Mouse (Mus musculus): Measurements from ENCODE around the gene C1qtnf7.

Gene C1qtnf7

DNA sequence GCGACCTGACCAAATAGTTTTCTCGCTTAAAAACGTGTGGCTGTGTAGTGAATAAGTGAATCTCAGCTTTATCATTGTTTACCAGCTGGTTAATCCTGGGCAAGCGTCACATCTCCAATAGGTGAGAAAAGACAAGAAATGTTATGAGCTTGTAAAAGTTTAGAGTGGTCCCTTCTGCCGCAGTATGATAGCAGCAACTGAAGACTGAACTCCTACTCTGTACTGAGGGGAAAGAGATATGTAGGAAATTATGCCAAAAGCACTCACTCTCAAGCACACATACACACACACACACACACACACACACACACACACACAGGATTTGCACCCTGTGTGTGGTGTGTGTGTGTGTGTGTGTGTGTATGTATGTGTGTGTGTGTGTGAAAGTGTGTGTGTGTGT lies 26.2 kb downstream of the C1qtnf7 start:
- DNase-seq: no peak

DNA sequence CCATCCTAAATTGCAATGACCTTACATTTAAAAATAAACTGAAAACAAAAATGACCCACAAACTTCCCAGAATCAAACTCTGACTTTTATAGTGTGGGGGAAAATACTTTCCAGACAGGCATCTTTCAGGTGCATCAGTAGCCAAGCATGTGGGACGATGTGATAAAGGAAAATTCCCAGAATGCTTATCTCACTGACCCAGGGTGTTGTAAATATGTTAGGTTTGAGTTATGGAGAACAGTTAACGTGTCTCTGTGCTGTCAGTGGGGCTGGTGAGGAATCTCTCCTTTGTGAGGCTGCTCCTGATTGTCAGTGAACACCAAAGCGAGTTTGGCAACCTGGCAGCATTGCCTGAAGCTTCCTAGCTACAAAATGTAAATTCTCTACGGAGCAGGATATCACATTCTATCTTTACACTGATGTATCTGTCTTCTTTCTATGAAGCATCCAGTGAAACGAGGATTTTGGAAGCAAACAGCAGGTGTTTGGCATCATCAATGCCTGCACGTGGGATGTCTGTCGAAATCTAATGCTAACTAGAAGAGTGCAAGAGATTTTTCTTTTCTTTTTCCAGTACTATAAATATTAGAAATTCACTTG lies 27.0 kb downstream of the C1qtnf7 start:
- no peak for DNase-seq

DNA sequence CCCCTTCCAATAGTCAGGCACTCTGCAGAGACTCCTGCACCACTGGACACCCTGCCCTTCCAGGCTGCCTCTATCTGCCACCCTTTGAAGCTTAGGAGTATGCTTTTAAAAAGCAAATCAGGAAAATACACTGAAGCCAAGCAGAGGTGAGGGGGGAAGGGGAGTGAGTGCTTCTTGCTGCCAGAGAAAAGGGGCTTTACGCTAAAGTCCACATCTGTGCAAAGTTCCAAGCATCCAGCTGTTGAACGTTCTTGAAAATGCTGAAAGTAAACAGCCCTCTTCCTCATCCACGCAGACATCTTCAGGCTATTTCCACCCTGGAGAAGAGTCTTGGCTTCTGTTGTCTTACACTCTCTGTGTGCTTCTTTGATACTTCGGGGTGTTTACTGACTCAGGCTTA lies 34.6 kb downstream of the C1qtnf7 start:
- no peak for DNase-seq

DNA sequence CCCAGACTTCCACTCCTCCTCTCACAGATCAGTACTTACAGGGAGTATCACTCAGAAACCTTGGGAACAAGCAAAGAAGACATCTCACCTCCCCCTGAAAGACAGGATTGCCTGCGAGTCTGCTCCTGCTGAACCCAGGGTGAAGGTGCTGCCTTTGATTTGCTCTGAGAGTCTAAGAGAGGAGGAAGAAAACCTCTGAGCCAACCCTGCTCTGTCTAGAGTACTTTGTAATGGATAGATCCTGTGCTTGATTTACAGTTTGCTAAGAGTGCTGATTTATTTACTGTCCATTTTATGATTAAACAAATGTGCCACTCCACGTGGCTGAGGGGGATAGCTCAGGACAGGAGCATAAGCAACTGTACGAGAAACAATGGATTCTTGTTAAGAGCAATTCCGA lies 35.1 kb downstream of the C1qtnf7 start:
- DNase-seq: no peak

DNA sequence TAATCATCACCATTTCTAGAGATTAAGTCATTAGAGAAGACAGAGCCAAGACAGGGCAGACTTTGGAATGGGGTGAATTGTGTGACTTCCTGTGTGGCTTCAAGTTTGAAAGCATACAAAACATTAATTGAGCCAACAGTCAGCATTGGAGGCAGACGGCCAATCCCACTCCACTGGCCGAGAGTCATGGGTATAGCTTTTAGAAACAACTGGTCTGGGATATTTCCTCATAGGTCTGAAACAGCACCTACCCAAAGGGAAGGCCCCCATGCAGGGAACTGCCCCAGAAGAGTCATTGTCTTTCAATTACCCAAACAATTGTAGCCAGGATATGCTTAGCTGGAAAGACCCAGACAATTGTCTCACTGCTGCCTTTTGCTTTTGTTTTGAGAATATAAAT lies 39.5 kb downstream of the C1qtnf7 start:
- no peak for DNase-seq

DNA sequence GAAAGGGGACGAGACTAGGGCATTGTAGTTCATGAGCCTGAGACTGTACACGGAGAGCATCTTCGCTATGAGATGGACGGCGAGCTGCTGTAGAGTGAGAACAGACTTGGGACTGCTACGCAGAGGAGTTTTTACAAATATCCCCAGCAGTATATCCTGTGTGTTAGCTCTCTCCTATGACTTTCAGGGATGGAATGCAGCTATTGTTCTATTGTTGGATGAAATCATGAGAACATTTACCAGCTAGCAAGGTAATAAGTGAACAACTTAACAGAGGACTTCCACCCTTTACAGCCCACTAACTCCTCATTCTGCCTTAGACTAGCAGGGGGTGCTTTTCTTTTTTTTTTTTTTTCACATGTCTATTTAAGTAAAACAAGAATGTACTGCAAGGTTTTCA lies 40.1 kb downstream of the C1qtnf7 start:
- DNase-seq: no peak

DNA sequence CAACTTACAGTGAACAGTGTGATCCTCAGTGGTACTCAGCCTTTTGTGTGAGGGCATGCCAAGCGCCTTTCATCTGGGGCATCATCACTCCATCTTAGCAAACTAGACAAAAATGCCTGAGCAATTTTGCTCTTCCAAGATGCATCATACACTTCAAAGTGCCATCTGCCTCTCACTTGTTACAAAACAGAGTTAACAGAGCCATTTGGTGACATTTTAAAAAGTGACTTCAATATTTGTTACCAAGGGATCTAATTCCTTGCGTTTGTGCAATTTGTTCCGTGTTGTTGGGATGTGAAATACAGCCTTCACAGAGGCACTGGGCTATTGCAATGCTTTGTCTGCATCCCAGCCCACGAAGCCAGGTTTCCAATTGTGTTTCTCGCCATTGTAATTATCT lies 42.1 kb downstream of the C1qtnf7 start:
- no peak for DNase-seq

DNA sequence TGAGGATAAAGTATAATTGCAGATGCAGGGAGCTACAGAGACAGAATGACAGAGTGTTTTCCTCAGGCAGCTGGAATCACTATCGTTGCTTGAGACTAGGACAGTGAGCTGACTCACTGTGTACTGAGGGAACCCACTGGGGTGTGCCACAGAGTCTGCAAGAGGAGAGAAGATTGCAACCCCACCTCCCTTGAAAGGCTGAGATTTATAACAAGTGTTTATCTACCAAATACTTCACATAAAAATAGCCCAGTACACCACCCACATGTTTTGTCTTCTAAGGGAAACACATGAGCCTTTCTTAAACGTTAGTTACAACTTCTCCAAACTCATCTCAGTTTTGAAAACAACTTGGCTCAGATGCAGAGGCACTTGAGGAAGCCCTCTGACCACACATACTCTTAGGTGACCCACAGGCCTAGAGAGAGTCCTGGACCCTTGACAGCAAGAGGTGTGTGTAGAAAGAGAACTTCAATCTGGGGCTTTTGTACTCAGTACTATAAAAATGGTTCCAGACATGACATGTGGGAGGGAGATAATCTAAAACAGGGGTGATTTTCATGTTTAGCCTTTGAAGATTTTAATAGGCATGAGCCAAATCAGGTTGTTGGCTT lies 46.4 kb downstream of the C1qtnf7 start:
- no peak for DNase-seq

DNA sequence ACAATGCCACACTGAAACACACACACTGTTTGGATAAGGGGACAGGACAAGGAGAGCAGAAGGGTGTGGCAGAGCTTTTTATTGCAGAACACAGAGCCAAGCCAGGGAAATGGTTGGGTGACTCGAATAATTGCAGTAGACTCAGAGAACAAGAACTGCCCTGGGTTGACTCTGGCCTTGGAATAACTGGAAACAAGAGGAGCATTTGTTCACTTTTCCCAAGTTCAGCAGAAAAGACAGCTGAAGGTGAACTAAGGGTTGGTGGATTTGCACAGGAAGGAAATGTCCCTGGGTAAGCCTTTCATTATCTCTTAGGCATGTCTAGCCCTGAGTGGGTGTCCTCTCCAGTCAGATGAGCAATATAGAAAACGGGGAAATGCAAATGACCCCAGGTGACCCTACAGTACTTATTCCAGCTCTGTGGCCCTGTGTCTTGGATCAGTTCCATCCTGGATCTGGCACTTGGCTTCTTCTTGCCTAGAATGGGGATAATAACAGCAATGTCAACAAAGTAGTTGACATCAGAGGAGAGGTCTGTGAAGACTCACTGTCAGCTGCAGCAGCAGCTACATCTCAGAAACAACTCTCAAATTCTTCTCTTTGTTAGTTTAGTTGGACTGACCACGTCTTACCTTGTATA lies 54.5 kb downstream of the C1qtnf7 start:
- DNase-seq: no peak

DNA sequence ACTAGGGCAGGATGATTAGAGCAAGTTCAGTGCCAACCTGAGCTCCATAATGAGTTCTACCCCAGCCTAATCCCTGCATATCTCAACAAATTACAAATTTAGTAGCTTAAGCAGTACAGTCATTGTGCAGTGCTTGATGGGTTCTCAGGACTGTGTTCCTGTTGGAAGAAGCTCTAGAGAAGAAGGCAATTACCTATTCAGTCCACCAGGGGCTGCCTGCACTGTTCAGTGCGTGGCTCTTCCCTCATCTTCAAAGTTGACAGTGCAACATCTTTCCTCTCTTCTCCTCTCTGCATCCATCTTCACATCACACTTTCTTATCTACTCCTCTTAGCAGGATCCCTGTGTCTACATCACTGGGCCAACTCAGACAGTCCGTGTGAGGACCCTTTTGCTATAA lies 67.5 kb downstream of the C1qtnf7 start:
- no peak for DNase-seq

DNA sequence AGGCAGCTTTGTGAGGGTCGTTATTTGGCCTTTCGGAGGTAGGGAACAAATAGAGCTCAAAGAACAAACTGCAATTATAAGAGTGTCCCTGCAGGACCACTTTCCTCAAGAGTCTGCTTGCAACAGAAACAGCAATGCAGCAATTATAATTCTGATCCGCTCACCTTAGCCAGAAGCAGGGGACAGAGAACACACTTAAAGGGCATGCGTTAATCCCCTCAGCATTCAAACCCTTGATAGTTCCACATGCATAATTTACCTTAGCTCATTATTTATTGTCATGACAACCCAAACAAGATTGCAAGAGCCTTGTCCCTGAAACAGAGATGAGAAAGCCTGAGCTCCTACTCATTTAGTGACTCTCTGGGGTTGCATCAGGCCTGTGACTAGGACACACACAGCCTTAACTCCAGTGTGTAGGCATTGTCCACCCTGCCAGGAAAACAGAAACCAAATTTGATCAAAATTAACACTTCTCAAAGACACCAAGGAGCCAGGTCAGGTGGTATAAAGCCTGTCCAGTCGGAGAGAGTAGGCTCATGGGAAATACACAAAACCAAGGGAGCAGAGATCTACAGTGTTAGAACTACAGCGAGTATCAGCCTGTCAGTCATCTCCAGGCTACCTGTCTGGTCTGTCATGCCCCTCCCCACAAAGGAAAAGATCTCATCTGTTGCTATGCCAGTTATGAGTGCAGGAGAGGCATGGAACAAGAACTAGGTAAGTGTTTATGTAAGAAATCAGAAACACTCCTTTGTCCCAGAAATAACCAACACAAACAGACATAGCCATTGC lies 68.2 kb downstream of the C1qtnf7 start:
- no peak for DNase-seq

DNA sequence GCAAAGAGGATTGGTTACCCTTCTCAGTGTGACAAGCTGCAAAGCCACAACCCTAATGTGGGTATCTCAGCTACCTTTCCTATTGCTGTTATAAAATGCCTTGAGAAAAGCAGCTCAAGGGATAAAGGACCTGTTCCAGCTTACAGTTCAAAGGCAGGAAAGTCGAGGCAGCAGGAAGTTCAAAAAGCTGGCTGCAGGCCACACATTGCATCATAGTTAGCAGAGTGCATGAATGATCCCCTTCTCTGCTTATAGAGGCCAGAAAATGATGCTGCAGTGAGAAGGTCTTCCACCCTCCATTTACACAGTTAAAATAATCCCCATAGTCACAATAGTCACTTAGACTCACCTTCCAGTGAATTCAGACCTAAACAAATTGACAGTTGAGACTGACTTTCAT lies 69.1 kb downstream of the C1qtnf7 start:
- no peak for DNase-seq

DNA sequence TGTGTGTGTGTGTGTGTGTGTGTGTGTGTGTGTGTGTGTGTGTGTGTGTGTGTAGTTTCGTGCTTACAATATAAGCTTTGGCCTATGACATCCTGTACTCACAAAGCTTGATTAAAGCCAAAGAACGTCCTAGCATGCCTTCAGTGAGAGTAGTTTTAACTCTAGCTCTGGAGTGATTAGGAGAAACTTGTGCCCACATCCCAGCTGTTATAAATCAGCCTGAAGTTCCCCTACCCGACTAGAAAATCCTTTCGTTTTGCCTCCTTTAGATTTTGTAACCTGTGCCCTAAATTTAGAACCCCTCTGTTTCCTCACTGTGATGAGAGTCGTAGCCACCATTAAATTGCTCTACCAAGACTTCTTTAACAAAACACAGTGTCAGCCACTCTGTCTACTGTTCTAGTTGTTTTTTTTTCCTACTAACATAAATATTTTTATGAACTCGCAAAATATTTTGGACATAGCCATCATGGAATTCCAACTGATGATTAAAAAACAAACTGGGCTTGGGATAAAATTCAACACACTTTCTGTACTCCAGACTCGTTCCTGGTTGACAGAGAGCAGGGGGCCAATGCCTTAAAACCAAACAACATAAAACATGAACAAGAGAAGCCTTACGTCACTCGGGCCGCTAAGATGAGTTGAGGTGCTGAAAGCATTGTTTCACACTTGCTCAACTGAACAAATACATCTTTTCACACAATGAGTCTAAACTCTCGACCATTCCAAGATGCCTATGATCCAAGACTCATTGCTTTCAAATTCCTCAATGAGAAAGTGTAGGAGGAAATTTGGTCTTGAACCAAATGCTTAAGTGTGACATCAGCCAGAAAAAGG lies 70.3 kb downstream of the C1qtnf7 start:
- no peak for DNase-seq

DNA sequence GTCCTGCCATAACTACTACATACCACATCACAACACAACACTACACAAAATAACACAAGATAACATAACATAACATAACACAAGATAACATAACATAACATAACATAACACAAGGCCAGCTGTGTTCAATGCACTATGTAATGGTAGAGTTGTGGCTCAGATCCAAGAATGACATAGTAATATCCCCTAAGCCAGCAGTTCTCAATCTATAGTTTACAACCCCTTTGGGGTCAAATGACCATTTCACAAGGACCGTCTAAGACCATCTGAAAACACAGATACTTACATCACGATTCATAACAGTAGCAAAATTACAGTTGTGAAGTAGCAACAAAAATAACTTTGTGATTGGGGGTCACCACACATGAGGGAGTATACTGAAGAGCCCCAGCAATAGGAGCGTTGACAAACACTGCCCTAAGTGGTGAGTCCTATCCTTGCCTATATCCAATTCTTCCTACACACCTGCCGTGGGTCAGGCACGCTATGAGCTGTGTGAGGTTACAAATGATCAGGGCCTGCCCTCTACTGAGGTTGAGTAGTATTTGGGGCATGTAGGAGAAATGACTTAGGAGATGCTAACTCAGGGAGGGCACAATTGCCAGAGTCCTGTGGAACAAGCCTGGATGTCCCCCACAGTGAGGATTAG lies 73.6 kb downstream of the C1qtnf7 start:
- DNase-seq: no peak

DNA sequence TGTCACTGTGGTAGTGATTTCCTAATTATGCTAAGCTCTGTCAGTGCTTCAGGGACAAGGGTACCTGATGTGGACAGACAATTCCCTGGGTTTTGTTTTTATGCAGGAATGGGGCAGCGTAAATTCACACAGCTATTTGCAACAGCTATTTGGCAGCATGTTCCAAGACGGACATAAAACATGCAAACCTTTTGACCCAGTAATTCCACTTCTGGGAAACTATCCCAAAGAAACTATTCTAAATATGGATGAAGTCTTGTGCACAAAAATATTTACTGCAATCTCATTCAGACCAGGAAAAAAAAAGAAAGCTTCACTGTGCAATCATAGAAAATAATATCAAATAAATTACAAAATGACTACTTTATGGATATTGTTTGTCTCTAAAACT lies 74.1 kb downstream of the C1qtnf7 start:
- no peak for DNase-seq

DNA sequence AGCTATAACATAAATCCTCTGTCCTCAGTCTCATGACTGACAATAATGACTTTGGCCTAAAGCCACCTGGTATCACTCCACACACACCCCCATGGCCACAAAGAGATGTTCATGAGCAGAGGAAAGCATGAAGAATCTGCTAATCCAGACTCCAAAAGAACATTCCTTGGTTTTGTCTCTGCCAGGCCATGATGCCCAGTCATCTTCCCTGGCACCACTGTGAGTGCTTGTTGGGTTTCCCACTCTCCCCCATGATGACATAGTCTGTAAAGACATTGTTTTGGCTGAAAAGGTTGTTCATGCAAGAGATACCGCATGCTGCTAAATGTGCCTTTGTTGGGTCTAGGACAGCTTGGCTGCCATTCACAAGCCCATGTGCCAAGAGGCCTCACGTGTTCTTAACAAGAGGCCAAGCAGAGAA lies 75.0 kb downstream of the C1qtnf7 start:
- DNase-seq: no peak

DNA sequence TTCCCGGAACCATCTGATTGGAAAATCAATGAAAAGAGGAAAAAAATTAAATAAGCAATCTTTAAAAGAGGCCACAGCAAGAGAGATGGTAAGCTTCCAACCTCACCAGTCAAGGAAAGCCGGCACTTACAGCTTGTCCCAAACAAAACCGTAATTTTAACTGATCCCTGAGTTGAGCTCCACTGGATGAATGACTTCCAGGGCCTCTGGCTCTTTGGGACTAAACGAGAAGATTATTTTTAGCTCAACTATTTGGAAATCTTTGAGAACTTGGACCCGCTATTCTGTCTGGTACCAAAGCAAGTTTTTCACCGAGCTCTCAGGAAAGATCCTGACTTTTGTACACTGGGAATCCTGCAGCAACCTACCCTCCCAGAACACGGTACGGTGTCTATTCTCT lies 86.3 kb downstream of the C1qtnf7 start:
- no peak for DNase-seq

DNA sequence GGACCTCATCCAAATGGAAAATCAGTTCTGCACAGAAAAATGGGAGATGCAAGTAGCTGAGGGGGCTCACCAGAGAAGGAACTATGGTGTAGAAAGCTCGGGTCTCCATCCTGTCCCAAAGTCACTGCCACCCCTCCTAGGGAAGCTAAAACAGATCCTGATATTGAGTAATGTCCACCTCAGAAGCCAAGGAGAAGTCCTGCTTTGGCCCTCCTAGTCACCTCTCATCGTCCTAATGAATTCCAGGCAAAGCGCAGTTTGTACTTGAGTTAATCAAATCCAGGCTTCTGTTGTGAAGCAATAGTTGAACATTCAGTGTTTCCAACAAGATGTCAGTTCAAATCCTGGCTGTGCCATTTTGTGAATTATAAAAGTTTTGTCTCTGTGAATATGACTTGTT lies 87.2 kb downstream of the C1qtnf7 start:
- DNase-seq: no peak

DNA sequence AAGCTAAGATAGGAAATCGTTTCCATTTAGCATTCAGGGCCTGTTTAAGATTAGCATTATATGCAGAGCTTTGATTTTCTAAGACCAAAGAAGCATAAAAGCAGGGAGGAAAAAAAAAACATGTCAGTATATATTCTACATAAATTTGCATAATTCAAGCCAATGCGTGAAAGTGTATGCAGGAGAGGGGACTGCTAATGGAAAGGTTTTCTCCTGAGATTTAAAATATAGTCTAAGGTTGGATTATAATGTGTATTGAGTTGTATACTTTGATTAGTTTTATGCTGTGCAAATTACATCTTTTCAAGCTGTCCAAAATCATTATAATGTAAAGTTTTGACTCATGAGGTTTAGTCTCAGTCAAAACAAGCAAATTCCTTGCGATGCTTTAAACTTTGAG lies 88.2 kb downstream of the C1qtnf7 start:
- no peak for DNase-seq

DNA sequence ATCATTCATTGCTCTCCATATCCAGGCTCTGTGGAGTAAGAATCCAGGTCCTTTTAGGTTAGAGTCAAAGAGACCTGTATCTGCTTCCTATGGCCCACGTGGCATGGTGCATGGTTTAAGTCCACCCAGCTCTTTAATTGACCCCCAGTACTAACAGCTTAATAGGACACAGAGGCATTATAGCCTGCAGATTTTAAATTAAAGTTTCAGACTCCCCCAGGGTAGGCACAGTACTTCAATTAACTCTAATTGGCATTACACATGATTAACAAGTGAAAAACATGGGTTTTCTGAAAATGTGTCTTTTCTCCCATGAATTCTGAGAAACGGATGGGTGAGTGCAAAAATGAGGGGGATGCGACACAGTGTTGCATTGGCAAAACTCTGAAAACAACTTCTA lies 92.7 kb downstream of the C1qtnf7 start:
- DNase-seq: no peak

DNA sequence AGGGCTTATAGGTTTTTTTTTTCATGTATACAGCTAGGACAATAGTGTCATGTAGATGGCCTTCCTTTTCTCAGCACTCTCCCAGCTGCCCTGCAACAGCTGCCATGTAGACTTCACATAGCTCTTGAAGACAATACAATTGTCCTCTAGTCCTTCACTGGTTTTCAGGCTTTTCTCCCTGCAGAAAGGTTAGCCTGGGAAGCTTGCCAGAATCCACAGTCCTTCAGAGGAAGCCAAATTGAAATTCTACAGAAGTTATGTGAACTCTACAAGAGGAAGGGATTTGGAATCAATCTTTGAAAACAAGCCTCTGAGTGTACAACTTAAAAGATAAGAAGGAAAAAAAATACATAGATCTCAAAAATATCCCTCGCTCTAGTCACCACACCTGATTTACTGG lies 94.4 kb downstream of the C1qtnf7 start:
- no peak for DNase-seq

DNA sequence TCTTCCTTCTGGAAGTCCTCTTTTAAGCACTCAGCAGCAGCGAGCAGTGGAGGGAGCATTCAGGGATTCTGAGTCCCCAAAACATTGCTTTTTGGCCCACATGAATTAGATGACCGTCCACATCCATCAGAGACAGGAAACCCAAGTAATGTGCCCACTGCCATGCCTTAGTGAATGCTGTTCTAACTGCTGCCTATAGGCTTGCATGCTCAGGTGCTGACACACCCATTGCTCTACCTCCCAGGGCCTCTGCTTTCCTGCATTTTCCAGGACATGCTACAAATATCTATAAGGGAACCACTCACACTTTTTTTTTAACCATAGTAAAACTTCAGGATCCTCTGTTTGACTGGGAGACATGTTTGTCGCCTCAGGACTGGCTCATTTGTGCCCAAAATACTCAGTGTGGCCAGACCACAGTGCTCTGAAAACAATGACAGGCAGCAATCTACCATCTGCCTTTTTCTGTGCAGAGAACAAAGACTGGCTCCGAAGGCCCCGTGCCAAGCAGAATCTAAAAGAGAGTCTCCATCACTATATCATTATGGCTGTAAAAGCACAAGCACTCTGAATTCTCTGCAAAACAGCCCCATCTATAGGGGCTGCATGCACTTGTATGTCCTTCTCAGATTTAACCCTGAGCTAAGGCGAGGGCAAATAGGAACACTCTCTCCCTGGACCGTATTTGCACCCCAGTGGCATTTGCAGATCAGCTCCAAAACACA lies 106.4 kb downstream of the C1qtnf7 start:
- DNase-seq: no peak
